Mouse (Mus musculus) erythroid progenitor cell, adult 5-6 weeks (primary cell): ENCODE data around the gene Eif4g3. TPM values are rescaled to one million over a fixed set of nuclear protein-coding genes. Genes with fewer than 3 reads are reported as not detected.

Experiments used
- ATAC-seq: replicated peaks from 2 replicates; pipeline ENCODE4 v1.8.0; 2016; ENCODE audit warnings: moderate number of reproducible peaks, mild to moderate bottlenecking, moderate TSS enrichment, inconsistent platforms; ENCODE audit not compliant: poor library complexity, low FRiP score, severe bottlenecking
- total RNA-seq, 2 experiments: library from RNA; stranded (forward) in 1 of 2; stranded (reverse) in 1 of 2; fragments of 150-400 nt in 1 of 2; fragments of 186-747, 209-891 nt in 1 of 2; gene quantifications; 2 replicates each; pipeline versions ENCODE4 v1.2.3 to v1.2.4; 2015 to 2017; ENCODE audit warnings: low replicate concordance in 2 of 2

Eif4g3 gene
- total RNA-seq, 2 experiments from 2014 or later = 11.7 to 29.8 TPM

- no peak for ATAC-seq
These were observed 199.7 kb downstream of the Eif4g3 start for GRCm38 (mm10) chr4:138192561-138192960.

- no peak for ATAC-seq
These were observed 207.9 kb downstream of the Eif4g3 start for GRCm38 (mm10) chr4:138200769-138201168.

- no peak for ATAC-seq
These were observed 208.9 kb downstream of the Eif4g3 start for GRCm38 (mm10) chr4:138201696-138202095.

GRCm38 (mm10) chr4:138210116-138210515, 217.3 kb downstream of the Eif4g3 start:
- no peak for ATAC-seq

- ATAC-seq = no peak
These were observed 221.0 kb downstream of the Eif4g3 start for GRCm38 (mm10) chr4:138213861-138214260.

- ATAC-seq = no peak
These were observed 222.9 kb downstream of the Eif4g3 start for GRCm38 (mm10) chr4:138215671-138216199.

- ATAC-seq = peak; percentile 16; the same call in 1 of the 2 replicates
These were observed 223.5 kb downstream of the Eif4g3 start, which contains the start of gene Hp1bp3 for GRCm38 (mm10) chr4:138216200-138216890. Hp1bp3 (plus strand) TSS chr4:138216296.

- ATAC-seq = peak; percentile 89
These were observed 224.1 kb downstream of the Eif4g3 start for GRCm38 (mm10) chr4:138216891-138217392.

GRCm38 (mm10) chr4:138217441-138217840, 224.6 kb downstream of the Eif4g3 start:
- no peak for ATAC-seq

- peak; percentile 22; the same call in 1 of the 2 replicates for ATAC-seq
These were observed 225.3 kb downstream of the Eif4g3 start for GRCm38 (mm10) chr4:138217951-138218685.

- ATAC-seq = no peak
These were observed 226.5 kb downstream of the Eif4g3 start for GRCm38 (mm10) chr4:138219331-138219730.

GRCm38 (mm10) chr4:138220761-138221160, 227.9 kb downstream of the Eif4g3 start:
- ATAC-seq = no peak

GRCm38 (mm10) chr4:138221406-138221805, 228.6 kb downstream of the Eif4g3 start:
- ATAC-seq = no peak

GRCm38 (mm10) chr4:138222396-138222795, 229.6 kb downstream of the Eif4g3 start:
- no peak for ATAC-seq

- no peak for ATAC-seq
These were observed 230.8 kb downstream of the Eif4g3 start for GRCm38 (mm10) chr4:138223623-138224022.

GRCm38 (mm10) chr4:138246756-138247665, 254.2 kb downstream of the Eif4g3 start:
- ATAC-seq = no peak

GRCm38 (mm10) chr4:138250088-138250960, 257.5 kb downstream of the Eif4g3 start, which contains the start of the genes Sh2d5 and Kif17:
Sh2d5 (plus strand) TSS chr4:138250403.
Kif17 (plus strand) TSS chr4:138250435.
- ATAC-seq = peak; percentile 74

GRCm38 (mm10) chr4:138251819-138252218, 259.0 kb downstream of the Eif4g3 start:
- ATAC-seq = no peak

GRCm38 (mm10) chr4:138252231-138252630, 259.4 kb downstream of the Eif4g3 start:
- ATAC-seq = no peak
